Mouse (Mus musculus) C2C12 (cell line): ENCODE measurements at regions not wholly inside any gene's neighbourhood (a gene's known extent, or its start where the extent isn't known, plus 50 kb on each side); places are given as distances from the start of the nearest gene placed in this dataset.

Source experiments
- CEBPB ChIP-seq: IDR thresholded peaks from one replicate; pipeline ENCODE4 v1.6.1; 2011; ENCODE audit warnings: low read depth, mild to moderate bottlenecking, control low read depth, moderate library complexity
- CTCF ChIP-seq: IDR thresholded peaks from one replicate; pipeline ENCODE4 v1.5.1; 2011; ENCODE audit not compliant: control insufficient read depth, insufficient read depth, insufficient read length
- FOSL1 ChIP-seq: IDR thresholded peaks from one replicate; pipeline ENCODE4 v1.8.0; 2011; ENCODE audit warnings: mild to moderate bottlenecking, low read length; ENCODE audit not compliant: poor library complexity, insufficient read depth, severe bottlenecking
- MYOD1 ChIP-seq: IDR thresholded peaks from one replicate; pipeline ENCODE4 v1.6.1; 2011; ENCODE audit warnings: low read depth; ENCODE audit not compliant: control insufficient read depth, insufficient read length
- MYOG ChIP-seq: IDR thresholded peaks from one replicate; pipeline ENCODE4 v1.6.1; 2011; ENCODE audit not compliant: control insufficient read depth, insufficient read length; ENCODE audit errors: extremely low read depth
- USF1 ChIP-seq: IDR thresholded peaks from one replicate; pipeline ENCODE4 v1.6.1; 2011; ENCODE audit warnings: low read depth, mild to moderate bottlenecking, control low read depth, moderate library complexity

DNA sequence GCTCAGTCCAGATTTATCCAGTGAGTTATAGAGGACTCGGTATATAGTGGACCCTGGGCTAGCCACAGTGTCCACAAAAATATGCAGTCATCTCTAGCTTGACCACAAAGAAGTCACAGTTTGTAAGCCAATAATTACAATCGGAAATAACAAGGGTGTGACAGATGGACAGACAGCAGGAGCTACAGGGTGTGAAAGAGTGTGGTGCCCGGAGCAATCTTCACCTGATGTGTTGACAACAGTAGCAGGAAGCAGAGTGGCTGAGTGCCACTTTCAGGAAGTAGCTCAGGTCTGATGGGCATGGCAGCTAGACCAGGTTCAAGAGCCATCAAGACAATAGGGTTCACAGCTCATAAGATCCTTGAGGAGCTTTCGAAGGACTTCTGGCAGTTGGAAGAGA, 308.6 kb downstream of the Irx2 start:
- no peak for TF ChIP-seq FOSL1
- no peak for TF ChIP-seq CTCF
- TF ChIP-seq MYOD1, result no peak
- TF ChIP-seq USF1, result no peak
- TF ChIP-seq MYOG, result no peak
- TF ChIP-seq CEBPB, result no peak
